Mouse (Mus musculus): ENCODE data around the gene Rab7b.

GRCm38 (mm10) chr1:131664136-131664535 is 24.4 kb upstream of the Rab7b start:
- TF ChIP-seq POLR2A (IDR thresholded peaks at IDR 0.05; ENCODE audit: insufficient read length, low read depth) = no peak
- no peak for TF ChIP-seq SRF (IDR thresholded peaks at IDR 0.05; ENCODE audit: control insufficient read depth, insufficient read length, low read depth)
- no peak for TF ChIP-seq TCF12 (IDR thresholded peaks at IDR 0.05; ENCODE audit: insufficient read depth, poor library complexity, severe bottlenecking)
- no peak for TF ChIP-seq MYOG (IDR thresholded peaks at IDR 0.05; ENCODE audit: control insufficient read depth in 1 of 3, insufficient read depth in 1 of 3, insufficient read length in 2 of 3, low read depth in 2 of 3)
- TF ChIP-seq USF1 (IDR thresholded peaks at IDR 0.05; ENCODE audit: low read depth) = no peak

Data from myocyte (in vitro differentiated cells).